Mouse (Mus musculus) olfactory bulb, adult 2 months (tissue): Measurements from ENCODE around the gene Bend6. TPM values are rescaled to one million over a fixed set of nuclear protein-coding genes. Genes with fewer than 3 reads are reported as not detected.

Source experiments
- H3K27ac ChIP-seq: fragments of 200-500 bp; 2 replicates; pipeline ENCODE4 v1.5.1; 2012; ENCODE audit warnings: low read depth, low read length; ENCODE audit not compliant: insufficient read depth
- H3K4me1 ChIP-seq: fragments of 200-500 bp; 2 replicates; pipeline ENCODE4 v1.6.1; 2012; ENCODE audit warnings: low read length; ENCODE audit not compliant: control insufficient read depth, insufficient read depth
- H3K4me3 ChIP-seq: fragments of 200-500 bp; 2 replicates; pipeline ENCODE4 v1.5.1; 2012; ENCODE audit warnings: mild to moderate bottlenecking, low read depth, low read length, moderate library complexity; ENCODE audit not compliant: insufficient read depth
- CTCF ChIP-seq: fragments of 200-500 bp; IDR thresholded peaks from 2 replicates; pipeline ENCODE4 v1.5.1; 2012; ENCODE audit warnings: low read depth, mild to moderate bottlenecking, low read length, moderate library complexity; ENCODE audit not compliant: insufficient read depth
- POLR2A ChIP-seq: fragments of 200-500 bp; IDR thresholded peaks from 2 replicates; pipeline ENCODE4 v1.6.1; 2012; ENCODE audit warnings: mild to moderate bottlenecking, low read depth, low read length, moderate library complexity; ENCODE audit not compliant: insufficient read depth
- WGBS: fragments of 180-500 bp; shearing (Covaris S2); methylation state at CpG from one replicate; pipeline ENCODE4 v1.1.7; 2018; 5-methylcytosine and 5-hydroxymethylcytosine counted together
- polyA plus RNA-seq: library from polyadenylated mRNA; stranded (reverse); fragments of >200 nt; gene quantifications from 2 replicates; pipeline ENCODE4 v1.2.4, GENCODE M21; 2012; ENCODE audit warnings: low replicate concordance; ENCODE audit not compliant: missing spikeins, insufficient read depth, insufficient read length

Gene Bend6
- not detected in 2 replicates for polyA plus RNA-seq

- WGBS: 8% methylated on average over 105 of the region's 110 CpGs
- Histone ChIP-seq H3K27ac (peak within 1 kb of the TSS; percentile 45; the same call in 1 of the 2 replicates), H3K4me3 (peak within 1 kb of the TSS; percentile 98), H3K4me1 (peaks cover 8% of the 10 kb centered on the region)
- TF ChIP-seq CTCF: peak; percentile 67
- TF ChIP-seq POLR2A: peak; percentile 17; the same call in 1 of the 2 replicates
Measured at GRCm38 (mm10) chr1:33907421-33908190, at the start of gene Bend6. Bend6 (minus strand) TSS chr1:33907816.

GRCm38 (mm10) chr1:33955626-33956025 is 48.0 kb upstream of the Bend6 start:
- H3K27ac ChIP-seq: no peak overlapping the region
- no peak overlapping the region for H3K4me3 ChIP-seq
- TF ChIP-seq CTCF (no peak), POLR2A (no peak)
- no peaks in the 10 kb centered on the region for H3K4me1 ChIP-seq
- WGBS: 94% methylated on average over 6 of the region's 6 CpGs

- Histone ChIP-seq H3K4me3 (no peak overlapping the region), H3K4me1 (peaks cover 9% of the 10 kb centered on the region), H3K27ac (no peak overlapping the region)
- TF ChIP-seq CTCF (no peak), POLR2A (no peak)
- 88% methylated on average over 5 of the region's 5 CpGs for WGBS
Measured at GRCm38 (mm10) chr1:33948511-33948910, 40.9 kb upstream of the Bend6 start.

GRCm38 (mm10) chr1:33947838-33948237 is 40.2 kb upstream of the Bend6 start:
- 88% methylated on average over 6 of the region's 6 CpGs for WGBS
- H3K27ac ChIP-seq: no peak overlapping the region

DNA sequence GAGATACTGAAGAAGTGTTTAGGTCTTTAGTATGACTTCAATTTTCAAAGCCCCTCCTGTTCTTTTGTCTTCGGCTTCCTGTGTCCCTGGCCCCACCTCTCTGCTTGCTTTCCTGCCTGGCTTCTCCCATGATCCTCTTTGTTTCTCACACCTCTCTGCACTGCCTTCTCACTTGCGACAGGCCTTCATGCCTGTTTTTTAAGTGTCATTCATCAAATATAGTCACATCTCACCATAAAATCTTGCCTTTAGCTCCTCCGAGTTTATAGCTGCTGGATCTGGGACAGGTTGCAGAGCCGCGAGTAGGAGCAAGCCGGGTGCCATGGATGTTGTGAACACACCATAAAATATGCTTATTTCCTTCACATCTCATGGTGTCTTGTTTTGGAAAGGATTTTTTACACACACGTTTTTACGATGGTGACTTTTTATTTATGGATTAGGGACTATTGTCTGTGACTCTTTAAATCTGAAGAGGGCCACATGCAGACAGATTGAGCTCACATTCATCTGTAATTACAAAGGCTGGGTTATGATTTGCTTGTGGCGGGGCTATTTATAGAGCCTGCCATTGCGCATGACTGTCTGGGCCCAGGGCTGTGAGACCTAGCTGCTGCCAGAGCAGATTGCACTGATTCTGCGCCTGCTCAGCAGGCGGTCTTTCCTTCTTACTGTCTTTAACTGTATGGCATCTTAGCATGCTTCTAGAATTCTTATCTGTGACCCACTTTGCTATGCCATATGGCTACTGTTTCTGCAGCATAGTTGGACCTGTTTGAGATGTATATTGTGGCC is 39.2 kb upstream of the Bend6 start:
- TF ChIP-seq CTCF (no peak), POLR2A (no peak)
- H3K27ac ChIP-seq: 0 out of 2 replicates have a peak overlapping the region, but pooled peaks have one; percentile 12
- 47% methylated on average over 12 of the region's 12 CpGs for WGBS

More at GRCm38 (mm10) chr1:33947838-33948237, 40.2 kb upstream of the Bend6 start:
- Histone ChIP-seq H3K4me3 (no peak overlapping the region), H3K4me1 (peaks cover 9% of the 10 kb centered on the region)
- no peak for TF ChIP-seq CTCF
- no peak for TF ChIP-seq POLR2A

GRCm38 (mm10) chr1:33945756-33946155 is 38.1 kb upstream of the Bend6 start:
- TF ChIP-seq POLR2A: no peak
- TF ChIP-seq CTCF: no peak
- Histone ChIP-seq H3K4me3 (no peak overlapping the region), H3K27ac (no peak overlapping the region), H3K4me1 (peaks cover 9% of the 10 kb centered on the region)
- WGBS: 98% methylated on average over 6 of the region's 6 CpGs

More for the DNA sequence above, 39.2 kb upstream of the Bend6 start:
- H3K4me3 ChIP-seq: no peak overlapping the region
- H3K4me1 ChIP-seq: peaks cover 9% of the 10 kb centered on the region

- TF ChIP-seq CTCF (no peak), POLR2A (no peak)
- no peak overlapping the region for H3K4me3 ChIP-seq
- no peak overlapping the region for H3K27ac ChIP-seq
- 76% methylated on average over 17 of the region's 17 CpGs for WGBS
- peaks cover 9% of the 10 kb centered on the region for H3K4me1 ChIP-seq
Measured at GRCm38 (mm10) chr1:33944977-33945750, 37.5 kb upstream of the Bend6 start.

DNA sequence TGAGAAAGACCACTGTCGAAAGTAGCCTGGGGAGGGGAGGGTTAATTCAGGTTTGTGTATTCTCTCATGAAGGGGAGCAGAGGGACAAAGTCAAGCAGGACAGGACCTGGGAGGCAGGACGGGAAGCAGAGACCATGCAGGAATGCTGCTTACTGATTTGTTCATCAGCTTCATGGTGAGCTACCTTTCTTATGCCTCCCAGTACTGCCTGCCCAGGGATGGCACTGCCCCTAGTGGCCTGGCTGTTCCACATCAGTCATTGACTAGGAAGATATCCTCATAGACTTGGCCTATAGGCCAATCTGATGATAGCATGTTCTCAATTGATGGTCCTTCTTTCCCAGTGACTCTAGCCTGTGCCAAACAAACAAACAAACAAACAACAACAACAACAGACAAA is 36.3 kb upstream of the Bend6 start:
- H3K4me3 ChIP-seq: no peak overlapping the region
- no peak for TF ChIP-seq POLR2A
- TF ChIP-seq CTCF: no peak
- WGBS: 90% methylated on average over 2 of the region's 2 CpGs
- H3K27ac ChIP-seq: no peak overlapping the region
- peaks cover 9% of the 10 kb centered on the region for H3K4me1 ChIP-seq

GRCm38 (mm10) chr1:33942638-33943037 is 35.0 kb upstream of the Bend6 start:
- H3K4me3 ChIP-seq: no peak overlapping the region
- H3K4me1 ChIP-seq: peaks cover 9% of the 10 kb centered on the region
- 93% methylated on average over 8 of the region's 8 CpGs for WGBS
- no peak overlapping the region for H3K27ac ChIP-seq
- TF ChIP-seq POLR2A (no peak), CTCF (no peak)
